Mouse (Mus musculus) CH12.LX (cell line): ENCODE measurements around the gene Mfsd4b5. TPM values are rescaled to one million over a fixed set of nuclear protein-coding genes. Genes with fewer than 3 reads are reported as not detected.

Source experiments
- DNase-seq: peaks from one replicate; pipeline ENCODE4 v3.0.0-alpha.2; 2013; ENCODE audit errors: extremely low read depth
- H3K27ac ChIP-seq: 2 replicates; pipeline ENCODE4 v1.5.1; 2012; ENCODE audit warnings: low read depth, mild to moderate bottlenecking, control low read depth, moderate library complexity; ENCODE audit not compliant: insufficient read depth
- H3K27me3 ChIP-seq: replicated peaks from 2 replicates; pipeline ENCODE3; 2012; ENCODE audit warnings: inconsistent platforms
- H3K36me3 ChIP-seq, 2 experiments: replicated peaks in 1 of 2; 2 replicates each; pipeline versions ENCODE3 to v1.6.1; 2012; ENCODE audit warnings: inconsistent platforms in 1 of 2, low read length in 1 of 2, mild to moderate bottlenecking in 1 of 2, mixed read lengths in 1 of 2, moderate library complexity in 1 of 2; ENCODE audit not compliant: control insufficient read depth in 1 of 2, insufficient read depth in 1 of 2
- H3K4me1 ChIP-seq, 2 experiments: 2 replicates each; pipeline ENCODE4 v1.6.1; 2012; ENCODE audit warnings: inconsistent platforms in 1 of 2, moderate library complexity in 1 of 2; ENCODE audit not compliant: insufficient read depth in 2 of 2, control insufficient read depth in 1 of 2
- H3K4me2 ChIP-seq: 2 replicates; pipeline ENCODE4 v1.6.1; 2012; ENCODE audit warnings: low read depth, mild to moderate bottlenecking, control low read depth; ENCODE audit not compliant: poor library complexity, insufficient read depth, severe bottlenecking
- H3K4me3 ChIP-seq, 3 experiments: fragments of 150-350 bp in 1 of 3; sonication (generic) in 1 of 3; replicated peaks in 1 of 3; 2 replicates each; pipeline versions ENCODE3 to v1.5.1; 2011 to 2012; ENCODE audit warnings: low read depth in 2 of 3, low read length in 2 of 3, mild to moderate bottlenecking in 2 of 3, moderate library complexity in 2 of 3, control low read depth in 1 of 3, improper control_type of control experiment in 1 of 3, inconsistent platforms in 1 of 3, mixed read lengths in 1 of 3; ENCODE audit not compliant: poor library complexity in 1 of 3
- H3K79me2 ChIP-seq: replicated peaks from 2 replicates; pipeline ENCODE4 v1.6.1; 2012; ENCODE audit warnings: mild to moderate bottlenecking, moderate library complexity; ENCODE audit not compliant: control insufficient read depth, poor library complexity, insufficient read depth, severe bottlenecking; ENCODE audit errors: extremely low read depth
- H3K9ac ChIP-seq: 2 replicates; pipeline ENCODE4 v1.6.1; 2012; ENCODE audit warnings: low read depth, mild to moderate bottlenecking, control low read depth, moderate library complexity; ENCODE audit not compliant: insufficient read depth
- H3K9me3 ChIP-seq: replicated peaks from 2 replicates; pipeline ENCODE3; 2012; ENCODE audit warnings: low read length, inconsistent platforms, mixed read lengths
- BHLHE40 ChIP-seq: IDR thresholded peaks from 2 replicates; pipeline ENCODE4 v1.6.1; 2011; ENCODE audit warnings: mild to moderate bottlenecking, low read depth, low read length, improper control_type of control experiment
- CHD2 ChIP-seq: IDR thresholded peaks from 2 replicates; pipeline ENCODE4 v1.6.1; 2011; ENCODE audit warnings: low read length, improper control_type of control experiment
- CTCF ChIP-seq, 2 experiments: IDR thresholded peaks in 1 of 2; conservative IDR thresholded peaks in 1 of 2; 2 replicates each; pipeline ENCODE4 v1.5.1; 2011 to 2012; ENCODE audit warnings: low read depth in 2 of 2, low read length in 2 of 2, improper control_type of control experiment in 1 of 2, inconsistent platforms in 1 of 2, mild to moderate bottlenecking in 1 of 2, moderate library complexity in 1 of 2
- E2F4 ChIP-seq: IDR thresholded peaks from 2 replicates; pipeline ENCODE4 v1.6.1; 2011; ENCODE audit warnings: low read depth, low read length, improper control_type of control experiment; ENCODE audit not compliant: insufficient replicate concordance
- ETS1 ChIP-seq: conservative IDR thresholded peaks from 2 replicates; pipeline ENCODE4 v1.6.1; 2012; ENCODE audit warnings: low read depth, mild to moderate bottlenecking, inconsistent platforms, low read length, improper control_type of control experiment, moderate library complexity
- HCFC1 ChIP-seq: IDR thresholded peaks from 2 replicates; pipeline ENCODE4 v1.6.1; 2012; ENCODE audit warnings: low read depth, mild to moderate bottlenecking, inconsistent platforms, low read length, improper control_type of control experiment
- JUN ChIP-seq: IDR thresholded peaks from 2 replicates; pipeline ENCODE4 v1.6.1; 2011; ENCODE audit warnings: low read depth, mild to moderate bottlenecking, low read length, improper control_type of control experiment, moderate library complexity; ENCODE audit not compliant: insufficient read depth
- MAZ ChIP-seq: IDR thresholded peaks from 2 replicates; pipeline ENCODE4 v1.6.1; 2012; ENCODE audit warnings: low read depth, mild to moderate bottlenecking, inconsistent platforms, low read length, improper control_type of control experiment, moderate library complexity
- MEF2A ChIP-seq: IDR thresholded peaks from 2 replicates; pipeline ENCODE4 v1.6.1; 2014; ENCODE audit warnings: low read depth, mild to moderate bottlenecking, inconsistent platforms, low read length, improper control_type of control experiment, borderline replicate concordance
- NELFE ChIP-seq: IDR thresholded peaks from 2 replicates; pipeline ENCODE4 v1.6.1; 2011; ENCODE audit warnings: low read depth, low read length, improper control_type of control experiment
- PAX5 ChIP-seq: IDR thresholded peaks from 2 replicates; pipeline ENCODE4 v1.6.1; 2012; ENCODE audit warnings: low read length, inconsistent platforms, mixed read lengths
- RCOR1 ChIP-seq: conservative IDR thresholded peaks from 2 replicates; pipeline ENCODE4 v1.6.1; 2012; ENCODE audit warnings: low read depth, mild to moderate bottlenecking, inconsistent platforms, low read length, improper control_type of control experiment
- SIN3A ChIP-seq: IDR thresholded peaks from 2 replicates; pipeline ENCODE4 v1.6.1; 2012; ENCODE audit warnings: low read length, improper control_type of control experiment, inconsistent platforms
- UBTF ChIP-seq: IDR thresholded peaks from 2 replicates; pipeline ENCODE4 v1.6.1; 2012; ENCODE audit warnings: low read depth, mild to moderate bottlenecking, inconsistent platforms, low read length, improper control_type of control experiment, moderate library complexity
- USF1 ChIP-seq: IDR thresholded peaks from 2 replicates; pipeline ENCODE4 v1.6.1; 2014; ENCODE audit warnings: low read depth, mild to moderate bottlenecking, inconsistent platforms, low read length, improper control_type of control experiment
- ZC3H11A ChIP-seq: IDR thresholded peaks from 2 replicates; pipeline ENCODE4 v1.6.1; 2012; ENCODE audit warnings: low read depth, mild to moderate bottlenecking, inconsistent platforms, low read length, improper control_type of control experiment
- dilution Hi-C: fragments of 300-500 bp; cut with MboI; formaldehyde crosslinking; loops from 2 replicates; pipeline ENCODE4 v1.14.3; 2020; ENCODE audit warnings: low sequenced_read_pairs; ENCODE audit not compliant: extremely low pct_unique_long_range_greater_than_20kb, extremely low pct_ligation_motif_present
- in situ Hi-C: fragments of 300-500 bp; cut with MboI; formaldehyde crosslinking; loops from 3 replicates; pipeline ENCODE4 v1.14.3; 2019; ENCODE audit warnings: low sequenced_read_pairs, low pct_ligation_motif_present, low pct_unique_long_range_greater_than_20kb, mixed read lengths
- polyA plus RNA-seq: library from polyadenylated mRNA; unstranded; fragments of >175 nt; gene quantifications from 2 replicates; pipeline ENCODE4 v1.2.1, GENCODE M21; 2012; ENCODE audit warnings: low read depth; ENCODE audit not compliant: insufficient read length
- total RNA-seq, 2 experiments: library from RNA; depleted of rRNA; stranded (reverse); fragments of 300-350 nt in 1 of 2; fragments of >200 nt in 1 of 2; gene quantifications; 2 replicates each; pipeline ENCODE4 v1.2.3; 2012 to 2014

Mfsd4b5 gene
- total and polyA plus RNA-seq, 3 experiments, result not detected

GRCm38 (mm10) chr10:39977346-39977745 is 9.1 kb downstream of the Mfsd4b5 start:
- in situ Hi-C loops, result no loop called here
- TF ChIP-seq MEF2A (no peak), UBTF (no peak)

GRCm38 (mm10) chr10:39975771-39976170 is 10.7 kb downstream of the Mfsd4b5 start:
- dilution Hi-C loops (no loop called here), in situ Hi-C loops (no loop called here)
- Histone ChIP-seq H3K4me3 (no peak overlapping the region), H3K9me3 (peaks cover 6% of the 10 kb centered on the region), H3K9ac (no peak overlapping the region), H3K79me2 (no peaks in the 10 kb centered on the region), H3K4me2 (no peak overlapping the region), H3K4me1 (no peaks in the 10 kb centered on the region), H3K36me3 (no peaks in the 10 kb centered on the region), H3K27ac (no peak overlapping the region), H3K27me3 (no peaks in the 10 kb centered on the region)
- TF ChIP-seq MAZ (no peak), BHLHE40 (no peak), ETS1 (no peak), ZC3H11A (no peak), CHD2 (no peak), RCOR1 (no peak), HCFC1 (no peak), E2F4 (no peak), NELFE (no peak), JUN (no peak), USF1 (no peak), PAX5 (no peak), MEF2A (no peak), SIN3A (no peak)
- DNase-seq, result no peak

More at GRCm38 (mm10) chr10:39977346-39977745, 9.1 kb downstream of the Mfsd4b5 start:
- H3K27ac ChIP-seq, result no peak overlapping the region
- no peak for DNase-seq
- H3K79me2 ChIP-seq, result no peaks in the 10 kb centered on the region
- dilution Hi-C loops, result no loop called here
- no peaks in the 10 kb centered on the region for H3K27me3 ChIP-seq
- no peak overlapping the region for H3K9ac ChIP-seq
- H3K9me3 ChIP-seq, result peaks cover 6% of the 10 kb centered on the region
- no peaks in the 10 kb centered on the region for H3K4me1 ChIP-seq
- no peak overlapping the region for H3K4me2 ChIP-seq
- no peak overlapping the region for H3K4me3 ChIP-seq
- no peaks in the 10 kb centered on the region for H3K36me3 ChIP-seq

GRCm38 (mm10) chr10:39974982-39975381 is 11.5 kb downstream of the Mfsd4b5 start:
- no peak overlapping the region for H3K27ac ChIP-seq
- no peaks in the 10 kb centered on the region for H3K27me3 ChIP-seq
- H3K4me2 ChIP-seq, result no peak overlapping the region
- no peak overlapping the region for H3K9ac ChIP-seq
- no peak for TF ChIP-seq CTCF (conservative IDR thresholded peaks at IDR 0.05 in 1 of 2, IDR thresholded peaks at IDR 0.05 in 1 of 2; ENCODE audit: low read depth in 2 of 2, low read length in 2 of 2)
- TF ChIP-seq RCOR1, result no peak
- TF ChIP-seq, all 38 proteins: peak for 0
- Histone ChIP-seq H3K4me3 (no peak overlapping the region), H3K4me1 (no peaks in the 10 kb centered on the region), H3K79me2 (no peaks in the 10 kb centered on the region), H3K36me3 (no peaks in the 10 kb centered on the region), H3K9me3 (peaks cover 6% of the 10 kb centered on the region)
- in situ Hi-C loops, result no loop called here
- dilution Hi-C loops, result no loop called here
- DNase-seq, result no peak
